Mouse (Mus musculus) CH12.LX (cell line): ENCODE measurements at regions not wholly inside any gene's neighbourhood (a gene's known extent, or its start where the extent isn't known, plus 50 kb on each side); places are given as distances from the start of the nearest gene placed in this dataset.

Experiments
- BHLHE40 ChIP-seq: IDR thresholded peaks from 2 replicates; pipeline ENCODE4 v1.6.1; 2011; ENCODE audit warnings: mild to moderate bottlenecking, low read depth, low read length, improper control_type of control experiment
- CHD1 ChIP-seq: IDR thresholded peaks from 2 replicates; pipeline ENCODE4 v1.6.1; 2012; ENCODE audit warnings: low read depth, low read length, improper control_type of control experiment, inconsistent platforms
- CTCF ChIP-seq, 2 experiments: IDR thresholded peaks in 1 of 2; conservative IDR thresholded peaks in 1 of 2; 2 replicates each; pipeline ENCODE4 v1.5.1; 2011 to 2012; ENCODE audit warnings: low read depth in 2 of 2, low read length in 2 of 2, improper control_type of control experiment in 1 of 2, inconsistent platforms in 1 of 2, mild to moderate bottlenecking in 1 of 2, moderate library complexity in 1 of 2
- JUN ChIP-seq: IDR thresholded peaks from 2 replicates; pipeline ENCODE4 v1.6.1; 2011; ENCODE audit warnings: low read depth, mild to moderate bottlenecking, low read length, improper control_type of control experiment, moderate library complexity; ENCODE audit not compliant: insufficient read depth
- JUND ChIP-seq: conservative IDR thresholded peaks from 2 replicates; pipeline ENCODE4 v1.6.1; 2011; ENCODE audit warnings: low read depth, low read length, improper control_type of control experiment
- MAX ChIP-seq: IDR thresholded peaks from 2 replicates; pipeline ENCODE4 v1.6.1; 2011; ENCODE audit warnings: low read length, improper control_type of control experiment
- MEF2A ChIP-seq: IDR thresholded peaks from 2 replicates; pipeline ENCODE4 v1.6.1; 2014; ENCODE audit warnings: low read depth, mild to moderate bottlenecking, inconsistent platforms, low read length, improper control_type of control experiment, borderline replicate concordance
- POLR2A ChIP-seq: IDR thresholded peaks from 2 replicates; pipeline ENCODE4 v1.6.1; 2011; ENCODE audit warnings: low read depth, mild to moderate bottlenecking, improper control_type of control experiment, low read length
- USF1 ChIP-seq: IDR thresholded peaks from 2 replicates; pipeline ENCODE4 v1.6.1; 2014; ENCODE audit warnings: low read depth, mild to moderate bottlenecking, inconsistent platforms, low read length, improper control_type of control experiment
- ZKSCAN1 ChIP-seq: IDR thresholded peaks from 2 replicates; pipeline ENCODE4 v1.6.1; 2012; ENCODE audit warnings: low read depth, inconsistent platforms, low read length, improper control_type of control experiment, borderline replicate concordance
- ZNF384 ChIP-seq: IDR thresholded peaks from 2 replicates; pipeline ENCODE4 v1.6.1; 2012; ENCODE audit warnings: low read depth, low read length, improper control_type of control experiment, inconsistent platforms

DNA sequence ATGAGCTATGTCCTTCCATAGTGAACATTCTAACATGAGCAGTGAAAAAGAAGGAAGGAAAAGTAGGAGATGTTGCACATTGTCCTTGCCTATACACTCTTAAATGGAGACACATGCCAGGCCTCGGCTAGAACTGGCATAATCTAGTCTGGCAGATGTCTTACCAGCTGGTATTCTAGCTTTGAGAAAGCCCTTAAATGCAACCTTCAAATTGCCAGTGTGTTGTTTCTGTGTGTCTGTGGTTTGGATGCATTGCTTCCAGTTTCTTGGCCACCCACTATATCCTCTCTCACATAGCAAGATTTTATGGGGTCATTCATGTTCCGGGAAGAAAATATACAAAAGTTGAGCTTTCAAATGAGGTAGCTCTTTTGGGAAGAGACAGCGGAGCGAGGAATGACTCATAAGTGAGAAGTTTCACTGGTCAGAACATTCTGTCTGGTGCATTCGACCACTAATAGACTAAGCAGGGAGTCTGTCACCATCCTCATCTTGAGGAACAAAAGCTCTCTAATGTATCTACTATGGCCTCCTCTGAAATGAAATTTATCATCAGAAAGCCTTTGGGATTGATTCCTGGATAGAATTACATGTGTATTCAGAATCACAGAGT is 91.0 kb upstream of the Acsl4 start:
- TF ChIP-seq JUND (no peak), CTCF (conservative IDR thresholded peaks at IDR 0.05 in 1 of 2, IDR thresholded peaks at IDR 0.05 in 1 of 2; ENCODE audit: low read depth in 2 of 2, low read length in 2 of 2) (no peak), CHD1 (no peak), ZKSCAN1 (no peak), MAX (no peak), ZNF384 (no peak), POLR2A (no peak), JUN (no peak), MEF2A (no peak), BHLHE40 (no peak), USF1 (no peak)
